Mouse (Mus musculus) kidney, embryonic 15.5 days (tissue): ENCODE results near the gene Kctd3. TPM values are rescaled to one million over a fixed set of nuclear protein-coding genes. Genes with fewer than 3 reads are reported as not detected.

Experiments used
- ATAC-seq: fragments of 200-750 bp; cut with Nextera tagmentation; replicated peaks from 2 replicates; pipeline ENCODE4 v1.8.0; 2017; ENCODE audit warnings: moderate TSS enrichment; ENCODE audit not compliant: low FRiP score
- H3K27ac ChIP-seq: fragments of 300-500 bp; sonication (generic); 2 replicates; pipeline ENCODE4 v1.5.1; 2015; ENCODE audit warnings: mild to moderate bottlenecking, inconsistent platforms
- H3K27me3 ChIP-seq: fragments of 300-500 bp; sonication (generic); 2 replicates; pipeline ENCODE4 v1.6.1; 2015; ENCODE audit warnings: inconsistent platforms
- H3K36me3 ChIP-seq: fragments of 300-500 bp; sonication (generic); 2 replicates; pipeline ENCODE4 v1.6.1; 2015; ENCODE audit warnings: inconsistent platforms
- H3K4me1 ChIP-seq: fragments of 300-500 bp; sonication (generic); 2 replicates; pipeline ENCODE4 v1.6.1; 2015; ENCODE audit warnings: inconsistent platforms
- H3K4me2 ChIP-seq: fragments of 300-500 bp; sonication (generic); 2 replicates; pipeline ENCODE4 v1.6.1; 2015; ENCODE audit warnings: moderate library complexity, mild to moderate bottlenecking, inconsistent platforms
- H3K4me3 ChIP-seq: fragments of 300-500 bp; sonication (generic); replicated peaks from 2 replicates; pipeline ENCODE4 v1.5.1; 2015; ENCODE audit warnings: mild to moderate bottlenecking, inconsistent platforms
- H3K9ac ChIP-seq: fragments of 300-500 bp; sonication (generic); 2 replicates; pipeline ENCODE4 v1.6.1; 2015; ENCODE audit warnings: mild to moderate bottlenecking, inconsistent platforms
- H3K9me3 ChIP-seq: fragments of 300-500 bp; sonication (generic); replicated peaks from 2 replicates; pipeline ENCODE4 v1.6.1; 2016; ENCODE audit warnings: inconsistent platforms
- WGBS: fragments of 180-500 bp; shearing (Covaris S2); methylation state at CpG from one replicate; pipeline ENCODE4 v1.1.7; 2015; ENCODE audit warnings: mixed read lengths; 5-methylcytosine and 5-hydroxymethylcytosine counted together
- polyA plus RNA-seq: library from polyadenylated mRNA; unstranded; fragments of >200 nt; fragmentation: Nextera tagmentation; extraction: Ambion mirVana; gene quantifications from 2 replicates; pipeline ENCODE4 v1.2.1, GENCODE M21; 2015

Kctd3 gene
- polyA plus RNA-seq, 1 experiment from 2014 or later: 29.0 TPM

GRCm38 (mm10) chr1:189006826-189007225, 815 bp downstream of the Kctd3 start:
- Histone ChIP-seq H3K4me1 (peaks cover 21% of the 10 kb centered on the region), H3K27me3 (no peaks in the 10 kb centered on the region), H3K9ac (peak overlapping the region; percentile 96), H3K4me3 (peak overlapping the region; percentile 81), H3K4me2 (peak overlapping the region; percentile 92), H3K36me3 (peaks cover 9% of the 10 kb centered on the region; the same call in 1 of the 2 replicates), H3K9me3 (no peaks in the 10 kb centered on the region), H3K27ac (0 out of 2 replicates have a peak overlapping the region, but pooled peaks have one; percentile 74)
- ATAC-seq: no peak; the same call in 1 of the 2 replicates
- WGBS: 2% methylated on average over 7 of the region's 7 CpGs

GRCm38 (mm10) chr1:189006267-189006666, 1.4 kb downstream of the Kctd3 start:
- H3K27ac ChIP-seq: no peak overlapping the region
- H3K36me3 ChIP-seq: peaks cover 12% of the 10 kb centered on the region; the same call in 1 of the 2 replicates
- H3K4me3 ChIP-seq: peak overlapping the region; percentile 81
- H3K4me2 ChIP-seq: peak overlapping the region; percentile 92
- no peaks in the 10 kb centered on the region for H3K27me3 ChIP-seq
- no peak for ATAC-seq
- WGBS: 52% methylated on average over 5 of the region's 5 CpGs
- no peaks in the 10 kb centered on the region for H3K9me3 ChIP-seq
- no peak overlapping the region for H3K9ac ChIP-seq
- H3K4me1 ChIP-seq: peaks cover 21% of the 10 kb centered on the region

GRCm38 (mm10) chr1:189004774-189005173, 2.9 kb downstream of the Kctd3 start:
- Histone ChIP-seq H3K27me3 (no peaks in the 10 kb centered on the region), H3K9ac (no peak overlapping the region), H3K36me3 (peaks cover 25% of the 10 kb centered on the region), H3K4me3 (no peak overlapping the region), H3K4me2 (no peak overlapping the region), H3K9me3 (no peaks in the 10 kb centered on the region), H3K27ac (no peak overlapping the region), H3K4me1 (peaks cover 21% of the 10 kb centered on the region)
- ATAC-seq: no peak
- WGBS: 90% methylated on average over 1 of the region's 1 CpGs

- 93% methylated on average over 12 of the region's 12 CpGs for WGBS
- no peak for ATAC-seq
- H3K4me2 ChIP-seq: no peak overlapping the region
- H3K4me3 ChIP-seq: no peak overlapping the region
- H3K36me3 ChIP-seq: peaks cover 49% of the 10 kb centered on the region
- no peaks in the 10 kb centered on the region for H3K9me3 ChIP-seq
- H3K4me1 ChIP-seq: peaks cover 14% of the 10 kb centered on the region
- H3K9ac ChIP-seq: no peak overlapping the region
- no peak overlapping the region for H3K27ac ChIP-seq
- no peaks in the 10 kb centered on the region for H3K27me3 ChIP-seq
These were observed 5.8 kb downstream of the Kctd3 start for GRCm38 (mm10) chr1:189001815-189002214.

GRCm38 (mm10) chr1:188999981-189000380, 7.7 kb downstream of the Kctd3 start:
- H3K27me3 ChIP-seq: no peaks in the 10 kb centered on the region
- no peak for ATAC-seq
- H3K4me2 ChIP-seq: no peak overlapping the region
- no peaks in the 10 kb centered on the region for H3K4me1 ChIP-seq
- no peak overlapping the region for H3K27ac ChIP-seq
- H3K4me3 ChIP-seq: no peak overlapping the region
- H3K9me3 ChIP-seq: no peaks in the 10 kb centered on the region
- WGBS: 77% methylated on average over 10 of the region's 10 CpGs
- H3K9ac ChIP-seq: no peak overlapping the region
- peaks cover 63% of the 10 kb centered on the region for H3K36me3 ChIP-seq

GRCm38 (mm10) chr1:188997921-188998320, 9.7 kb downstream of the Kctd3 start:
- Histone ChIP-seq H3K27me3 (no peaks in the 10 kb centered on the region), H3K9ac (no peak overlapping the region), H3K9me3 (no peaks in the 10 kb centered on the region), H3K27ac (no peak overlapping the region), H3K36me3 (peaks cover 80% of the 10 kb centered on the region), H3K4me1 (no peaks in the 10 kb centered on the region), H3K4me2 (no peak overlapping the region), H3K4me3 (no peak overlapping the region)
- 95% methylated on average over 3 of the region's 3 CpGs for WGBS
- ATAC-seq: no peak

- H3K4me2 ChIP-seq: no peak overlapping the region
- no peak overlapping the region for H3K27ac ChIP-seq
- H3K9me3 ChIP-seq: no peaks in the 10 kb centered on the region
- no peaks in the 10 kb centered on the region for H3K4me1 ChIP-seq
- no peaks in the 10 kb centered on the region for H3K27me3 ChIP-seq
- no peak overlapping the region for H3K9ac ChIP-seq
- no peak overlapping the region for H3K4me3 ChIP-seq
- no peak for ATAC-seq
- WGBS: 37% methylated on average over 4 of the region's 4 CpGs
- H3K36me3 ChIP-seq: peaks cover 84% of the 10 kb centered on the region
These were observed 14.4 kb downstream of the Kctd3 start for GRCm38 (mm10) chr1:188993218-188993617.

- Histone ChIP-seq H3K9ac (no peak overlapping the region), H3K9me3 (no peaks in the 10 kb centered on the region), H3K4me3 (no peak overlapping the region), H3K4me2 (no peak overlapping the region), H3K27me3 (no peaks in the 10 kb centered on the region), H3K4me1 (no peaks in the 10 kb centered on the region), H3K36me3 (peaks cover 86% of the 10 kb centered on the region), H3K27ac (no peak overlapping the region)
- WGBS: 20% methylated on average over 3 of the region's 3 CpGs
- no peak for ATAC-seq
These were observed 27.6 kb downstream of the Kctd3 start for GRCm38 (mm10) chr1:188980050-188980449.

GRCm38 (mm10) chr1:188973926-188974325, 33.7 kb downstream of the Kctd3 start:
- Histone ChIP-seq H3K4me2 (no peak overlapping the region), H3K4me1 (no peaks in the 10 kb centered on the region), H3K27me3 (no peaks in the 10 kb centered on the region), H3K27ac (no peak overlapping the region), H3K36me3 (peaks cover 90% of the 10 kb centered on the region), H3K4me3 (no peak overlapping the region), H3K9me3 (no peaks in the 10 kb centered on the region), H3K9ac (no peak overlapping the region)
- peak; percentile 59; the same call in 1 of the 2 replicates for ATAC-seq
- 93% methylated on average over 16 of the region's 16 CpGs for WGBS

GRCm38 (mm10) chr1:188973078-188973477, 34.6 kb downstream of the Kctd3 start:
- no peak overlapping the region for H3K9ac ChIP-seq
- peaks cover 90% of the 10 kb centered on the region for H3K36me3 ChIP-seq
- no peak overlapping the region for H3K27ac ChIP-seq
- no peak overlapping the region for H3K4me3 ChIP-seq
- no peak overlapping the region for H3K4me2 ChIP-seq
- 98% methylated on average over 6 of the region's 6 CpGs for WGBS
- H3K27me3 ChIP-seq: no peaks in the 10 kb centered on the region
- no peaks in the 10 kb centered on the region for H3K4me1 ChIP-seq
- ATAC-seq: peak; percentile 84; the same call in 1 of the 2 replicates
- H3K9me3 ChIP-seq: no peaks in the 10 kb centered on the region

- Histone ChIP-seq H3K4me1 (no peaks in the 10 kb centered on the region), H3K4me3 (no peak overlapping the region), H3K9ac (no peak overlapping the region), H3K9me3 (no peaks in the 10 kb centered on the region), H3K4me2 (no peak overlapping the region), H3K27ac (no peak overlapping the region), H3K36me3 (no peaks in the 10 kb centered on the region), H3K27me3 (no peaks in the 10 kb centered on the region)
- WGBS: 97% methylated on average over 4 of the region's 4 CpGs
- no peak for ATAC-seq
These were observed 55.1 kb downstream of the Kctd3 start for GRCm38 (mm10) chr1:188952501-188952900.

- no peak overlapping the region for H3K27ac ChIP-seq
- H3K4me1 ChIP-seq: no peaks in the 10 kb centered on the region
- H3K4me2 ChIP-seq: no peak overlapping the region
- ATAC-seq: no peak
- H3K36me3 ChIP-seq: no peaks in the 10 kb centered on the region
- 89% methylated on average over 6 of the region's 6 CpGs for WGBS
- no peak overlapping the region for H3K9ac ChIP-seq
- H3K27me3 ChIP-seq: no peaks in the 10 kb centered on the region
- H3K9me3 ChIP-seq: no peaks in the 10 kb centered on the region
- H3K4me3 ChIP-seq: no peak overlapping the region
These were observed 56.5 kb downstream of the Kctd3 start for GRCm38 (mm10) chr1:188951091-188951490.

GRCm38 (mm10) chr1:188948276-188948675, 59.4 kb downstream of the Kctd3 start:
- Histone ChIP-seq H3K9me3 (no peaks in the 10 kb centered on the region), H3K36me3 (no peaks in the 10 kb centered on the region), H3K4me2 (no peak overlapping the region), H3K4me1 (0 out of 2 replicates have a peak, but pooled peaks cover 4% of the 10 kb centered on the region), H3K9ac (no peak overlapping the region), H3K27me3 (no peaks in the 10 kb centered on the region), H3K4me3 (no peak overlapping the region), H3K27ac (no peak overlapping the region)
- 77% methylated on average over 9 of the region's 9 CpGs for WGBS
- no peak for ATAC-seq
